Mouse (Mus musculus) c-Kit-positive CD71-positive TER-119-positive erythroid progenitor cells, embryonic 14.5 days (primary cell): ENCODE data around the gene Mbtps2.

ENCODE experiments used
- DNase-seq: peaks from one replicate; pipeline ENCODE4 v3.0.0-alpha.2; 2013; ENCODE audit warnings: low spot score

Gene Mbtps2

DNA sequence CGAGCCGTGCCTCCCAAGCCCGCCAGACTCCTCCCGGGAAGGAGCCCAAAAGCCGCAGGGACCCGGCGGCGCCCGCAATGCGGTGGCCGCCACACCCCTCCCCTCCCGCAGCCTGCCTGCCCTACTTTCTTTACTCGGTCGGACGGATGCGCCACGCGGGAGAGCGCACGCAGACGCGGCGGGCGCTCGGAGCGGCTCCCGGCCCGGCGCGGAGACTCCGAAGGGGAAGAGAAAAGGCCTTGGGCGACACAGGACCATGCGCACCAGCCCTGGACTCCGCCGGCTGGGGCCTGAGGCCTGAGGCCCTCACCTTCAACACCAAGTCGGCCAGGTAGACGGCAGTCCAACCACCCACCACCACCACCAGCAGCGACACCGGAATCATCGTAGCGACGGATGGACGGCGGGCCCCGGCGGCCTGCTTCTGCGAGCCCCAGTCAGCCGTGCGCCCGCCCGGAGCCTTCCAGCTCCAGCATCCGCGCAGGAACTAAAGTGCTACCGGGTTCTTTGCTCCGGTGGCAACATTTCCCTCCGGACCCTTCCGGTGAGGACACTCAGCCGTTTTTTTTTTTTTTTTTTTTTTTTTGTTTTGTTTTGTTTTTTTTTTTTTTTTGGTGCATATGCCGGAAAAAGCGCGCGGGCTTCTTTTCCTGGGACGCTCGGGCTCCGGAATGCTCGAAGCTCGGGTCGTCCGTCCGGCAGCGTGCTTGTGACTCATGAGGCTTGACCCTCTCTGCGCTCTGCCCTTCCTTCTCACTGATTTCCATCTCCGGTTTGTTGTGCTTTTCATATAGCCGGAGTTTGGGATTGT, at the start of gene Mbtps2:
Gene Mbtps2 (minus strand): TSS at position 530 of the 811 bp plus-strand sequence.
- peak; percentile 42 for DNase-seq

GRCm38 (mm10) chrX:157646399-157646798, 47.9 kb upstream of the Mbtps2 start:
- DNase-seq, result no peak

- no peak for DNase-seq
Observed at GRCm38 (mm10) chrX:157644700-157645099, 46.2 kb upstream of the Mbtps2 start.

DNA sequence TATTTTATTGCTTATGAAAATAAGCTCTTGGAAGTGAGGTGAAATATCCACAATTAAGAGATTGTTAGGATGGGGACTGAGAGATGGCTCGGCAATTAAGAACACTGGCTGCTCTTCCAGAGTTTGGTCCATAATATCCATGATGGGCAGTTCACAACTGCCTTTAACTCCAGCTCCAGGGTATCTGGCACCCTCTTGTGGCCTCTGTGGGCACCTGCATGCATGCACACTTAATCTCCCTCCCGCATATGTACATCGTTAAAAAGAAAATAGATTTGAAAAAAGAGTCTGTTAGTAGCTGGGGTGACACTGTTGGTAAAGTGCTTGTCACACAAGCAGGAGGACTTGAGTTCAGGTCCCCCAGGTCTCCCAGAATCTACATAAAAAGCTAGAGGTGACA, 45.8 kb upstream of the Mbtps2 start:
- peak; percentile 26 for DNase-seq

GRCm38 (mm10) chrX:157642856-157643255, 44.3 kb upstream of the Mbtps2 start:
- no peak for DNase-seq

GRCm38 (mm10) chrX:157637253-157637652, 38.7 kb upstream of the Mbtps2 start:
- no peak for DNase-seq

GRCm38 (mm10) chrX:157633676-157634414, 35.3 kb upstream of the Mbtps2 start:
- DNase-seq, result no peak

DNA sequence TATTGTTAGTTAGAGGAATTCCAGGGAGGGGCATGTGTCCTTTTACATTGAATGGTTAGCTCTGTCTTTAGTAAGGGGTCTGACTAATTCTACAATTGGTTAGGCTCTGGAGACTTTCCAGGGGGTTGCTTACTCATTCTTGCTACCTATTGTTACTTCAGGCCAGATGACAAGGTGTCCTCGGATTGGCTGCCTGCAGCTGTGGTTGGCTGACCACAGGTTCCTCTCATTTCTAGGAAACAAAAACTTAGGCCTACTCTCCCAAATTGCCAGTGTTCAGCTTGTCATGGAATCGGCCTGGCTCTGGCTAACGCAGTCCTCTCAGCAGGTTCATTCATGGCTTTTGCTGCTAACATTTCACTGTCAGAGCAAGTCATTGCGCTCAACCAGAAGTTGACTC, 31.8 kb upstream of the Mbtps2 start:
- DNase-seq, result no peak

DNA sequence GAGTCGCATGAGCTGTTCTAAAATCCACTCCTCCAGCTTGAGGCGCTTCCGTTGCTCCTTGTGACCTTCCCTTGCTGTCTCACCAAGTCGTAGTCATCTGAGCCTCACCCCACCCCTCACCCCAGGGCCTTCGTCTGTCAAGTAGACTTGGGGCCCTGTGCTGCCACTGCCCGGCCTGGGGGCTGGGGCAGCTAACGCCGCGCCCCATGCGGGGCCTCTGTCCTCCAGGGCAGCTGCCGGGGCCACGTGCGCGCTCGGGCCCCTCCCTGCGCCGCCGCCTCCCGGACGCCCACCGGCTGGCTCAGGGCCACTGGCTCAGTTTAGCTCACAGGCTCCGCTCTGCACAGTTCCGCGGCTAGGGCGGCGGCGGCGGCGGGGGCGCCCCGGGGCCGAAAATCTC, 14.4 kb upstream of the Mbtps2 start:
- no peak for DNase-seq

DNA sequence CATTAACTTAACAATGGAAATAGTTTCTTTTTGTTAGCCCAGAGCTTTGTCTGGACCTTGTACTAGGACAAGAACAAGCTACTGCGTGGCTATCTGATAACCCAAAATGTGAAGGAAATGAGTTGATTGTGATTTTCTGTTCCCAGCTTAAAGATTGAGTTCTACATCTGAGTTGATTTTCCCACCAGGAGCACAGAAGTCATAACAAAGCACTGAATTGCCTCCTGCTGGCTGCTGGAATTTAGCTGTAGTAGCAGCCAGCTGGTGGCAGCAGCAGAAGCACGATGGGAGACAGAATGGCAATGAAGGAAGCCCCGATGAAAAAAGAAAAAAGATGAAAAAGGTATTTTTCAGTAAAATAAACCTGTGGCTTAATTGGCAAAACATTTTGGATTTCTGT, 2.9 kb upstream of the Mbtps2 start:
- DNase-seq, result no peak

DNA sequence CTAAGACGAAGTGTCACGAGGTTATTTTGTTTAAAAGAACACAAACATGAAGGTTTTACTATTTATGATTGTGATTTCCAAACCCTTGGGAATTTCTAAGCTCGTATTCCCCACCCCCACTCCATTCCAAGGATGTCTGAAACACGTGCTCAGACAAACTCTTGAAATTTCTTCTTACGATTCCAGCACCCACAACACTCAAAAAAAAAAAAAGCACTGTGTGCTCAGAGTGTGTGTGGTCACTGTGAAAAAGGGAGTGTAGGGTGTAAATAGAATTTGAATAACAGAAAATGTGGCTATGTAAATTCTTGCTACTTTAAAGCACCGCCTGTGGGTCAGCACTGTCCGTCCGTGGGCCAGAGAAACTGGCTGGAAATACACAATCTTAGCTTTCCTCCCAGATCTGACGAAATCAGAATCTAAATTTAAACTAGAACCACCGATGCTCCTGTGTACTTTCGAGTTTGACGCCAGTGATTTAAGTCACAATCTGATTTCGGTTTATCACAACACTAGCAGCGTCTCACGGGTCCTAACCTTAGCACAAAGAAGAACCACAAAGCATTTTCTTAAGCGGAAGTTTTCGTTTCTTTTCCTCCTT, 830 bp downstream of the Mbtps2 start:
- peak; percentile 11 for DNase-seq

DNA sequence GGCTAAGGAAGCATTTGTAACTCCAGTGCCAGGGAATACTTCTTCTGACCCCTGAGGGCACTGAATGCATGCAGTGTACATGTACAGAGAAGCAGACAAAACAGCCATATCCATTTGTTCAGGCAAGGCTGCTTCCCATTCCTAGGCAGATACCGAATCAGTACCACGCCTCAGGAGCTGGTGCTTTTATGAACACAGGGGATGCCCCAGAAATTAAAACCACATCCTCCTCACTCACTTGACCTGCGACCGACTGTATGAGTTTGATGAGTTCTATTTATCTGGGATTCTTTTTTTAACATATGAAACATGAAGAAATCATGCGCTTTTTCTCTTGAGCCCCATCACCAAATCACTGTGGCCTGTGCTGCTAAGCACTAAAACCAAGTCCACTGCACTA, 1.7 kb downstream of the Mbtps2 start:
- DNase-seq, result no peak

DNA sequence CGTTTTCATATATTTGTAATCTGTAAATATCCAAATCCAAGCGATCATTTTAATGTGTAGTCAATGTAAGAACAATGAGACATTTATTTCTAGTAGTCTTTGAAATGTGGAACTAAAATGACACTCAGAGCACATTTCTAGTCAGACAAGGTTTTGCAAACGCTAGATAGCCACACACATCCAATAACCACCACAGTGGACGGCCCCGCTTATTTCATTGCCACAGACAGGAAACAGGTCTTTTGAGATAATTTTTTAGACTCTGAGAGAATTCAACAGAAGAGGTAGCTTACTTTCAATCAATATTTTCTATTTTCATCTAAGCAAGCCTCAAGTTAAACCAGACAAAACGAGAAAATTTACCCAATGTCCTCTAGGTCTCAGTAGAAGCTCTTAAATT, 2.6 kb downstream of the Mbtps2 start:
- no peak for DNase-seq

- no peak for DNase-seq
Observed at GRCm38 (mm10) chrX:157594606-157595005, 3.9 kb downstream of the Mbtps2 start.

DNA sequence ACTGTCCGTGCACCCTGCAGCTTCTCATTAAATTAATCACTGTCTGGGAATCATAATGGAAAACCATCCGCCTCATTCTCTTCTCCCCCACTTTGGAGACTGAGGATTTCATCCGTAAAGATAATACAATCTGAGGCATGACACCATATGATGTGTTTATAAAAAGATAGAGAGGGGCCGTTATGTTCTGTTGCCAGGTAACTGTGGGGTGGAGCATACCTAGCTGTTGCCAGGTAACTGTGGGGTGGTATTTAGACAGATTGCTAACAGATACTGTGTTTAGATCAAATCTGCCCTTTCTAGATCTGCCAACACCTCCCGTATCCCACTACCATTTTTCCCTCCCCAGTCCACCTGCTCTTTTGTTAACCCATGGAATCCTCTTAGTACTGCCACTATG, 11.5 kb downstream of the Mbtps2 start:
- DNase-seq, result no peak

DNA sequence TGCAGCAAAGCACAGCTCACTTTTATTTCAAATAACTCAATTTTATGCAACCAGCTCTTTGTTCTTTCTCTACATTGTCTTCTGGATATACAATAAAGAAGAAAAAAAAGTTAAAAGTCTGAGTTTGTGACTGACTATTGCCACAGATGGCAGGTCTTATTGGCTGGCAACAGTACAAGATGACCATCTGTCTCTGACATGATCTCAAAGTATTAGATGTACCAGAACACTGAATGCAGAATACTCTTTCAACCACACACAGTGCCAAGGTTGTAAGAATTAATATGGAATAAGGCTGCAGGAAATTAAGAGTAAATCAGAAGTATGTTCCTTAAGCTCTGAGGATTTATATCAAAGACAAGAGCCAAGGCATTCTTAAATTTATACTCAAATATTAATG, 12.1 kb downstream of the Mbtps2 start:
- DNase-seq, result no peak

DNA sequence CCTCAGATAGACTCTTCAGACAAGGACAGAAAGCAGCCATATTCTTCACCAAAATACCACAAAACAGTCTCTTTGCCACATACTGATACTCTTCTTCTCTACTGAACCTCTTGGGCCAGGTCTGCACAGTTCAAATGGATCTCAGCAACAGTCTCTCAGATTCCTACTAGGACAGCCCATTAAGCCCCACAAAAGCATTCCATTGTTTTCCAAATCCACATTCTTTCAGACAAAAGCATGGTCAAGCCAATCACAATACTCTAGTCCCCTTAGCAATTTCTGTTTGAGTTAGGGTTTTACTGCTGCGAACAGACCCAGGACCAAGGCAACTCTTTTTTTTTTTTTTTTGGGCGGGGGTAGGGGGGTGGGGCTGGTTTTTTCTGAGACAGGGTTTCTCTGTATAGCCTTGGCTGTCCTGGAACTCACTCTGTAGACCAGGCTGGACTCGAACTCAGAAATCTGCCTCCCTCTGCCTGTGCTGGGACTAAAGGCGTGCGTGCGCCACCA, 19.4 kb downstream of the Mbtps2 start:
- no peak for DNase-seq

- no peak for DNase-seq
Observed at GRCm38 (mm10) chrX:157574683-157575082, 23.8 kb downstream of the Mbtps2 start.

DNA sequence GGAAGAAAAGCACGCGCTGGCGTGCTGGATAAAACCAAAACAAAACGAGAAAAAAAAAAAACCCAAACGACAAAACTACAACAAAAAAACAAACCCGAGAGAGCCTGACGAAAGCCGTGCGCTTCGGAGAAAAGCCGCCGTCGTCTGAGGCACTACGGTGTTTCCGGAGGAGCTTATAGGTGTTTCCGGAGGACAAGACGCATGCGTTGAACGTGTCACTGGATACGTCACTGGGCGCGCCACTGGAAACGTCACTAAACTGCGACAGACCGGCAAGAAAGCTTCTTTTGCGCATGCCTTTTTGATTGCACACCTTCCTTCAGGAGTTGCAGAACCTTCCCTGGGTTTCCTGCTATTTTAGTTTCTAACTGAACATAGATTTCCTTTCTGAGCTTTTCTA, 29.7 kb downstream of the Mbtps2 start, which contains the start of gene Yy2:
Gene Yy2 (minus strand): TSS at position 146 of the 400 bp plus-strand sequence.
- no peak for DNase-seq

GRCm38 (mm10) chrX:157563794-157564193, 34.7 kb downstream of the Mbtps2 start:
- DNase-seq, result no peak

DNA sequence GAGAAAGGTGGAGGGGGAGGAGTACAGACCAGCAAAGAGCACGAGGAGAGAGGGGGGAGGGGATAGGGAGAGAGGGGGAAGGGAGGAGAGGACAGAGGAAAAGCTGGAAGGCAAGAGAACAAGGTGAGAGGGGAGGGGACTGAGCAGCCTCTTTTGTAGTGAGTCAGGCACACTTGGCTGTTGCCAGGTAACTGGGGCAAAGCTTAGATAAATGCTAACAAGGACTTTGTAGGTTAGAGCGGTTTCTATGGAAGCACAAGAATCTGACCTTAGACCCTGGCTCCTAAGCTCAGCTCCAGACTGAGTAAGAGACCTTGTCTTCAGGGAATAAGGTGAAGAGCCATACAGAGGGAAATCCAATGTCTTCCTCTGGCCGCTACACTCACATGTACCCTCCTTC, 51.4 kb downstream of the Mbtps2 start:
- DNase-seq, result no peak

DNA sequence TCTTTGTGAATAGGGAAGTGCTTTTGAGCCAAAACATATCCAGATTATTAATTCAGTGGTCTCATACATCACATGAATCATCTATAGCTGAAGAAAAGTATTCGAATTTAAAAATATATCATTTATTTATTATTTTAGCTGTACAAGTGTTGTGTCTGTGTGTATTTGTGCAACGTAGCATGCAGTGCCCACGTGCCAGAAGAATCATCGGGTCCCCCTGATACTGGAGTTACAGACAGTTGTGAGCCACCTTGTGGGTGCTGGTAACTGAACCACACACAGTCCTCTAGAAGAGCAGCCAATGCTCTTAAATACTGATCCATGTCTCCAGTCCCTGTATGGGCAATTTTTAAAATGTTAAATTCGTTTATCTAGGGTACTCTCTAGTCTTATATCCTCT, 92.1 kb downstream of the Mbtps2 start:
- no peak for DNase-seq

DNA sequence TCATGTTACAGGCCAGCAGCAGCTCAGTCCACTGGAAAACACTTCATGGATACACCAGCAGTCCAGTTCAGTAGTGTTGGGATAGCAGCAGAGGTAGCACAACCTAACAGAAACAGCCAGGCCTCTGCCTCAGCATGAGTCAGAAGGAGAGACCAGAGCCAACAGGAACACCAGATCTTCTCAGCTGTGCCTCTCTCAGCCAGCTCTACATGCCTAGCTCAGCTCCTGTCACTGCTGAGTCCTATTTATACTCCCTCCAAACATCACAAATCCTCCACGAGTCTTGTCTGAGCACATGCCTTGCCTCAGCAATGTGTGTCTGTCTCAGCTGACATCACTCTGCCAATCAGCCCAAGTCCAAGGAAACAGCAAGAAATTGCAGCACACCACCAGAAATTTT, 94.0 kb downstream of the Mbtps2 start:
- DNase-seq, result no peak
